Mouse (Mus musculus): ENCODE measurements around the gene Sirt5.

- TF ChIP-seq GATA1 (IDR thresholded peaks at IDR 0.05; ENCODE audit: borderline replicate concordance, low read length) = no peak
- no peak for TF ChIP-seq FLI1 (IDR thresholded peaks at IDR 0.05; ENCODE audit: low read length)
Measured at GRCm38 (mm10) chr13:43349376-43349775, 15.9 kb upstream of the Sirt5 start.

Data from megakaryocyte, embryonic 14.5 days (primary cell).